Mouse (Mus musculus): ENCODE measurements around the gene Wfdc21.

The Wfdc21 gene

DNA sequence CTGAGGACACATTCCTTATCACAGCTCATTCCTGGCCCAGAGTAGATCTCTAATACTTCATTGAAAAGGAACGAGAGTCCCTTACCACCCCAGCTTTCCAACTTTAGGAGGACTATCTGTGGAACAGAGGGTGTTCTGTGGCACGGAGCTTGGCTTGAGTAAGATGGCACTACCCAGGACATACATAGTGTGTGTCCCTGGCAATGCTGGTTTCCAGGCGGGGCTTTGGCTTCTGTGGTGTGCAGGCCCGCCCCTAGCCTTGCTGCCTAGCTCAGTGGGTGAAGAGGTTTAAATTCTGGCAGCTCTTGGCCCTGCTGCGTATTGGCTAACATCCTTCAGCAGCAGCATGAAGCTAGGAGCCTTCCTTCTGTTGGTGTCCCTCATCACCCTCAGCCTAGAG is at the start of gene Wfdc21:
Wfdc21 (plus strand) TSS at position 260 of the 400 bp plus-strand sequence.
- DNase-seq = no peak

DNA sequence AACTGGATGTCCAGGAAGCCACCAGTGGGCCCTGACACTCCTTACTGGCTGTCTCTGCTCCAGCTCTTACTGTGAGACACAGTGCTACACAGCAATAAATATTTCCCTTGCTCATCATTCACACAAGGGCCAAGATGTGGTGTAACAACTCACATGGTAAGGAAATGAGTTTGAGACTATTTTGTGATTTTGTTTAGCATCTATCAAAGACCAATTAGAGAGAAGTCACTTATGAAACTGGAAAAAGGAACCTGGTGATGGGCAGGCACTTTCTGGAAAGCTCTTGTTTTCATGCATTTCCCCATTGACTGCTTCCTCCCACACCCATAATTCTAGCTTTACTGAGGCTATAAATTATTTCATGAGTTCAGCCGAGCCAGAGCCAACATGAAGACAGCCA is 43.0 kb upstream of the Wfdc21 start, which contains the start of gene Wfdc17:
Wfdc17 (plus strand) TSS at position 287 of the 400 bp plus-strand sequence.
- no peak for DNase-seq

DNA sequence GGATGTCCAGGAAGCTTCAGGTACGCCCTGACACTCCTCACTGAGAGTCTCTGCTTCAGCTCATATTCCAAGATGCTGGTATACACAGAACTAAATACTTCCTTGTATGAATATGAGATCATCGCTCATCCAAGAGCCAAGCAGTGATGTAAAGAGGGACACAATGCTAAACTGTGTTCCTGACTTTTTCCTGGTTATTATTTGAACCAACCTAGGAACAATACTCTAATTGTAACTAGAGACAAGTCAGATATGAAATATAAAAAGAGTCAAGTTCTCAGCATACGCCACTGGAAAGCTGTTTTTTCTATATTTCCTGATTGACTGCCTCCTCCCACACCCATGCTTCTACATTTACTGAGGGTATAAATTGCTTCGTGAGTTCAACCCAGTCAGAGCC is 38.0 kb upstream of the Wfdc21 start, which contains the start of gene Wfdc18:
Wfdc18 (plus strand) TSS at position 301 of the 400 bp plus-strand sequence.
- no peak for DNase-seq

DNA sequence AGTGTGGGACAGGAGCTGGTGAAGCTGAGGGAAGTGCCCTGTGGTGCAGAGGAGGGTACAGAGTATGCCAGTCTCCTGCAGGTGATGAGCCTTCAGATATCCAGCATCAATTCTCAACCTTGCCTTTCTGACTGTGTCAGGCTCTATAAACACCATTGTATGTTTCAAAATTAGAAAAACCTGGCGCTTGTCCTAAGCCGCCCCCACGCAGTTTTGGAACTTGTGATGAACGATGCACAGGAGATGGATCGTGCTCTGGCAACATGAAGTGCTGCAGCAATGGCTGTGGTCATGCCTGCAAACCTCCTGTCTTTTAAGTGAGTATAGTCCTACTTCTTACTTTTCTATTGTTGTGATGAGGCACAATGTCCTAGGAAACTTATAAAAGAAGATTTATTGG is 37.1 kb upstream of the Wfdc21 start:
- DNase-seq = no peak

DNA sequence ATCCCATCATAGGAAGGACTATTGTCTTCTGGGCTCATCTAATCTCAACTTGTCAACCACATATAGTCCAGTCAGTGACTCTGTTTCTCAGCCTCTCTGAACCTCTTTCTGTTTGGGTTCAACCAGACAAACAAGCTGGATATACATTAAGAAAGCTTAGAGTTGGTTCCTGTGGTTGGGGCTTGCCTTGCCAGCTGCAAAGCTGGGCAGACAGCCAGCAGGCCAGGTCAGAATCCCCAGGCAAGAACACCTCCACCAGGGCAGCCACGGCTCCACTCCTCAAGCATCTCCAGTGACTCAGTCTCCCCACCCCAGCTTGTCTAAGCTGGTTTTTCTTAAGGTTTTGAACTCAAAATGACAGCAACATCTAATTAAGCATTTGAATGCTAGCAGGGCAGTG is 34.1 kb upstream of the Wfdc21 start:
- DNase-seq = no peak

DNA sequence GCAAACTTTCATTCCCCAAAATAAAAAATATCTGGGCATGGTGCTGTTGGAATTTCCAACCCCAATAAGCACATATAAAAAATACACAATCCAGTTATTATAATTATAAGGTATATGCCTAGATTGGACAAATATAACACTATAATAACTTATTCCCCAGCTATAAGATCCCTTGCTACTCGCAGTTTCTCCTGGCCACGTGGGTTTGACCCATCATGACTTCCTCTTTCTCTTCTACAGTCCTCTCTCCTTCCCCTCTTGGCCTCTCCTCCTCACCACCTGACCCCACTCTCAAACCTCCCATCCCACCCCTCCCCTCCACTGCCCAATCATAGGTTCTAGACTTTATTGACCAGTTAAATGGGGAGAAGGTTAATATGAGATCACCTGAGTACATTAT is 32.8 kb upstream of the Wfdc21 start:
- no peak for DNase-seq

DNA sequence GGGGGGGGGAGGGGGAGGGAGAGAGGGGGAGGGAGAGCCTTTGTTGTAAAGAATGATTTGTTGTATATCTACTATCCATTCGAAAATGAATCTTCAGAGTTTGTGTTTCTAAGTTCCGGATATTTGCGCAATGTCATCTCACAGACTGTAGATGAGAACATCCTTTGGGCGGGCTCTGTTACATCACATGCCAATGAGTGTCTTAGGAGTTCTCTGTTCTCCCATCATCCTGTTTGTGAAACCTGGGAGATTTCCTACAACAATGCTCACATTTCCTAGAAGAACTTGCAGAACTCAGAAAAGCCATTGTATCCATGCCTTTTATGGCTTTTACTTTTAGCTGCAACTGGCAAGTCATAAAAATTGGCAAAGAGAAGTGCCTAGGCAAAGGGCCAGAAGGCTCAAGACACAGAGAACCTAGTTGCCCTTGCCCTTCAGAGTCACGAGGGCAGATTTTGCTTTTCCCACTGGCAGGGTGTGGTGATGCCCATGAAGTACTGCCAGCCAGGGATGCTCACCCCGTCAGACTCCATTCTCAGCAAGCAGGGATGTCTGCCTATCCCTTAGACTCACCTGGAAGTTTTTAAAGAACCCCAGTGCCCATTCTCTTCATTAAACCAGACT is 29.6 kb upstream of the Wfdc21 start:
- DNase-seq = no peak

DNA sequence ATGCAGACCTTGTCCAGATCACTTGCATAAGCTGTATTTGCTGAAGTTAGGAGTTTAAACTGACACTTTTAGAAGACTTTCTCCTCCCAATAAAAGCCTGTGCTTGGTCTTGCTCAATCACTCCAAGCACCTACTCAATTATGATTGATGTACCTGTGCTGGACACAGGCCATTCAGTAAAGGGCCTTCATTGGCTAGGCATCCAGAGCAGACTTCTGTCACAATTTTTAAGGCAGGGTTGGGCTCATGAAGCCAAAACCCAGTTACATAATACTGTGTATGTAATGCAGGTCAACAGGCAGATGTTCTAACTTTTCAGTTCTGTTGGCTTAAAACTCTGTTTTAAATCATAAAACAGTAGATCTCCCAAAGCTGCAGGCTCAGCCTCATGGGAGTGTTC is 26.0 kb upstream of the Wfdc21 start:
- DNase-seq = no peak

DNA sequence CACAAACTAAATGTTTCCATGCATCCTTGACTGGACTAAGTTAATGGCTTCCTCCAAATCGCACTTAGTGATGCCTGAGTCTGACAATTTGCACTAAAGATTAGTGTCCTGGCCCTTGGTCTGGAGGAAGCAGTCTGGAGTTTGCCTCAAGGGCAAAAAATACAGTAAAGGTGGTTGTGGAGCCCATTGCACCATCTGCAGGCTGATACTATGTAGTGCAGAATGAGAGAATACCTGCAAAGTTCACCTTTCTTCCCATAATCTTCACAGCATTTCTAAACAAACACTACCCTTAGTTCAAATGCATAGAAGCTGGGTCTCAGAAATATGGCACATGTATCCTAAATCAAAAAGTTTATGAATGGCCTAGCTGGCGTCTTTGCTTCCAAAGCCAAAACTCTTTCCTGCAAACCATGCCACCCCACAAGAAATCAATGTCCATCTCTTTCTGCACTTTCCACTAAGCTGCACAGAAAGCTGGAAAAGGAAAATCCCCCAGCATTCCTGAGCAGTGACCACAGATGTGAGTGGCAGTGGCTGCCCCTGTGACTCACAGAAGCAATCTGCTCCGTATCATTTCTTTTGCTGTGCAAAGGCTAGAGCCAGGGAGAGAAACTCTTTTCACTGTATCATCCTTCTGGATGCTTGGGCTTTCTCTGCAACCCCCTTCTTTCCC is 17.8 kb upstream of the Wfdc21 start:
- no peak for DNase-seq

DNA sequence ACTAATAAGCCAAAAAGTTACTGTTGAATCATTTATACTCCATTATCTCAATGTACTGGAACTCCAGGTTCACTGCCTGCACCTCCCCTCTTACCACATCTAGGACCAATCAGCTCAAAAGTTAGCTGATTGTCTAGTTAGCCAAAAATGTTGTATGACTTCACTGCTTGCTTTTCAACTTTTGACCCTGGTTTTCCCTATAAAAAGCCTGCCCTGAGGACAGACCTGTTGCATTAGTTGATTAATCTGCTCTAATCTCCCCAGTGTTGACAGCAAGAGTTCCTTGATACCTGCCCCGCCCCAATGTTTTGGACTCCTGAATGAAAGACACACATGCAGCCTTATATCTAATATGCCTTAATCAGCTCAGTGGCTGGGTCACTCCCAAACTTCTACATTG is 15.6 kb upstream of the Wfdc21 start:
- DNase-seq = no peak

DNA sequence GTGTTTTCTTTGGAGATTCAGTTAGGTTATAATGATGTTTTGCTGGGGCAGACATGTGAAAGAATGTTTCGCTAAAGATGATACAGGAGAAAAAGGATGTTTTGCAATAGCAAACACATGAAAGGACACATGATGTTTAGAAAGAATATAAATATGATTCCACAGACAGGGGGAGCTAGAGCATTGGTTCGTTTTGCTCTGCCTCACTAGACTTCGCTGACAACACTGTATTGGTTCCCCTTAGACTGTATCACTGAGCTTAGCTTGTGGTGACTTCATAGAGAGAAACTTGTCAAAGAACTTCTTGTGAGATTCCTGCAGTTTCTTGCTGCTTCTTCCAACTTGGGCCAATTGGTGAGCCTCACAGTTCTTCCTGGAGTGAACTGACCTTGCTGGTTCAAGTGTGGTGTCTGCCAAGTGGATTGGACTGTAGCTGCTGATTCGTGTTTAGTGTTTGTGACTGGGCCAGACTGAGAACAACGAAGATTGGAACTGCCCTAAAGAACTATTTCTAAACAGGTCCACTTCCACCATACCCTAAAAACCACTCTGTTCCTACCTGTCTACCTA is 13.6 kb upstream of the Wfdc21 start:
- no peak for DNase-seq

DNA sequence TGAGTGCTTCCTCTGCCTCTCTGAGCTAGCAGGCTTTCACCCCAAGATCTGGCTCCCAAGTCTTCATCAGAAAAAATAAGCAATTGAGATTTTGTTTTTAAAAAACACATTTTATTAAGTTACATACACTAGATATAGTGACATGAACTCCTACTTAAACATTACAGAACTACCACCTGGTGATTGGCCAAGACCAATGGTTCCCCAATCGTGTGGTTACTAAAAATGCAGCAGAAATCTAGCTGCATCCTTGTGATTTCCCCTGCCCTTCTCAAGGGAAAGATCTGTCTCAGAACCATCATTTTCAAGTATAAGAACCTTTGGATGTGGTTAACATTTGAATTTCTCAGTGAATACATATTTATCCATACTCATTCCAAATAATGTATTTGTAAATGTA is 12.5 kb upstream of the Wfdc21 start:
- no peak for DNase-seq

DNA sequence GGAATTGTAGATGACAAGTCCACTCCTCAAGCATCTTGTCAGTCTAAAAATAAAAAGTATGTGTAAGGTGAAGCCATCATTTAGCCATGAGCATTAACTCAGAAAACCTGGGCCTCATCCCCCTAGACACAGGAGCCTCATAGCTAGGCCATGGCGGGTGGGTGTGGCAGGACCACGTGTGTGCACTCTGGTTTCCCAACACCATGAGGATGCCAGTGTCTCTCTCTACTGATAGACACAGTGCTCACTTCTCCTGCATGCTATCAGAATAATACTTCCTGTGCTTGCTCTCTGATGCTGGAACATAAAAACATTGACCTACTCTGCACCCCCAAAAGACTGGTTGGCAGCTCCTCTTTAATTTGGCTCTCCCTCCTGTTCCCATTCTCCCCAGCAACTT is 10.9 kb upstream of the Wfdc21 start:
- DNase-seq = no peak

DNA sequence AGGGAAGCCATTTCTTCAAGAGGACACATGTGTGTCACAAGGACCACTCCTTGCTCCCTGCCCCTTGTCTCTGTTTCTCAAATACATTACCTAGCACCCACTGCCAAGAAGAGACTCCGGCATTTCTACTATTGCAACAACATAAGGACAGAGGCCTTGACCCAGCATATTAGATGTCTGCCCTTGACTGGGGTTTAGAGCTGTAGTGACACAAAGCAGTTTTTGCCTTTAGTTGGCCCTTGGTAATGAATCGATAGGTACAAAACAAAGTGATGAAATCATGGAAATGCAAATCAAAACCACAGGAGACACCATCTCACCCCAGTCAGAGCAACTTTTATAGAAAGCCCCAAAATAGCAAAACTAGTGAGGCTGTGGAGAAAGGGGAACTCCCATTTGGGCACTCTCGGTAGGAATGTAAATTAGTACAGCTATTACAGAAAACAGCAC is 9.6 kb upstream of the Wfdc21 start:
- no peak for DNase-seq

DNA sequence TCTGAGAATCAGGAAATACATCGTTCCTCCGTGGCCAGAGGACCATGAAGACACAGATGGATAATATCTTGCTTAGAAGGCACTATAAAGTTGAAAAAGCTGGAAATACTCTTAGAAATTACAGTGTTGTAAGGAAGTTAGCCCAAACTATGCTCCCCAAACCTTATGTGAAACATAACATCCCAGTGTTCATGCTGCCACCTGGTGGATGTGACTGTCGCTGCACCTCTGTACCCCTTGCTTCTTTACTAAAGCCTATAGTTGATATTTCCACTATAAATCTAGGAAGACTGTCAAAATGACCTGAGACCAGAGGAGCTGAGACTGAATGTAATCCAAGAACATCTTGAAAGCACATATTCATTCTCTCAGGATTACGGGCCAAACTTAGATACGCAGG is 7.5 kb upstream of the Wfdc21 start:
- peak; percentile 61 for DNase-seq

DNA sequence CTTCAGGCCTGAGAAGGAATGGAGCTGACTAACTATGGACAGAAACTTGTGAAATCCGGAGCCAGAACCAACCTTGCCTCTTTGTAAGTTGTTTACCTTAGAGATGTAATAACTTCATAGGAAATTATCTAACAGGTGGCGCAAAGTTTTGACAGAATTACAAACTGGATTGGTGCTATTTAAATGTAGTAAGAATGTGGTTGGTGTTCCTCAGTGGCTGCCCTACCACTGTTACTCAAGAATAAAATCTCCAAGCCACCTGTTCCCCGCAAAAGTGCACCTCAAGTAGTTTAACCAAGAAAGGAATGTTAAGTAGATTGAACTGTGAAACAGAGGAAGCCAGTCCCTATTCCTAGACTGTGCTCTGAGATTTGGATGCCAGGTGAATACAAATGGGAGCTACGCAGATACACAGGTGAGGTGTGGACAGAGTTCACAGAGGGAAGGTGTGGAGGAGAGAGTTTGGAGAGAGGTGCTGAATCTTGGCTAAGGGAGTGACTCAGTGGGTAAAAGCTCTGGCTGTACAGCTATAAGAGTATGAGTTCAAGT is 6.2 kb upstream of the Wfdc21 start:
- DNase-seq = no peak

DNA sequence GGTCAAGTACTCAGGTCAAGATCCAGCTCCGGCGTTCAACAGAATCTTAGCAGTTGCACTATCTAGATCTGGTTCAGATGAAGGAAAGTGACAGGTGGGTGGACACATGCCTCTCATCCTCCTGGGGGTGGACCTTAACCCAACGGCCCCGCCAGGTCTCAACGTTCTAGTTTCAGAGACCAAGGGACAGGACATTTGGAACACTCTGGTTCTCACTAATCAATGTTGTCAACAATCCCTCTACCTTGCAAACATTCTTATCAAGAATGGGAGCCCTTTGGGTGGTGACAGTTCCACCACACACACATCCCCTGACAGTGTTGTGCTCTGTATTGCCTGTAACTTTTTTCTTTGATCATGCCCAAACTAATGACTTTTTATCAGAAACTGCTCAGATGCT is 4.9 kb upstream of the Wfdc21 start:
- no peak for DNase-seq

DNA sequence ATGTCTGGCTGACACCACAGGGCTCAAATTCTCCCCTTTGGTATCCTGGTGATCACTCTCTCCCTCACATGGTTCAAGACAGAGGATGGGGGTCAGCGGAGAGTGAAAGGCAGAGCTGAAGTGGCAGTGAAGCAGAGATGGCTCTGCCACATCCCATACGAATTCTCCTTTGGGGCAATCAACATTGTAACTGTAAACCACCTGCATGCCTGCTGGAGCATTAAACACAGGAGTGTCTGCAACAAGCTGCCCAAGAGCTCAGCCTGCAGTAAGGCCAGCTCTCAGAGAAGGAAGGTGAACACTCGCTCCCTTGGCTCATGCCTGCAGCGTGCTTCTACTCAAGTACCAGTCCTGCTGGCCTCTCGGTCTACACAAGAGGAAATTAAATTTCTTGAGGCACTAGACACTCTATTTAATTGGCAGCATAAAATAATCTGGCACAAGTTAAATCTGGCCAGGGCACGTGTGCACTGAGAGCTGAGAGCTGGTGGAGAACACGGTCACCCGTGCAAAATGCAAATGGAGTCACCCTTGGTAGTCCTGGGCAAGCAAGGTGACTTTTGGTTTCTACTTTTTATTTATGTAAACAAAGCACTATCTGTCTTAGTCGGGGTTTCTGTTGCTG is 3.9 kb upstream of the Wfdc21 start:
- DNase-seq = no peak

DNA sequence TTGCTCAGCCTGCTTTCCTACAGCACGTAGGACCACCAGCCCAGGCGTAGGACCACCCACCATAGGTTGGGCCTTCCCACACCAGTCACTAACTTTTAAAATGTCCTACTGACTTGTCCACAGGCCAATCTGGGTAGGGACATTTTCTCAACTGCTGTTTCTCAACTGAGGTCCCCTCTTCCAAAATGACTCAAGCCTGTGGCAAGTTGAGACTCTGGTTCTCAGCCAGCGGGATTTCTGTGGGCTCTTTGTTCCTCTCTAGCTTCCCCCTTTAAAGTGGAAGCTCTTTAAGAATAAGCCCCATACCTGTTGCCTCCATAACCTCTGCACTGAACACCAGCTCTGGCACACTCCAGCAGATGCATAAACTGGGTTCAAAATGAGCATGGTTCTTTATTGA is 3.2 kb upstream of the Wfdc21 start:
- DNase-seq = no peak

DNA sequence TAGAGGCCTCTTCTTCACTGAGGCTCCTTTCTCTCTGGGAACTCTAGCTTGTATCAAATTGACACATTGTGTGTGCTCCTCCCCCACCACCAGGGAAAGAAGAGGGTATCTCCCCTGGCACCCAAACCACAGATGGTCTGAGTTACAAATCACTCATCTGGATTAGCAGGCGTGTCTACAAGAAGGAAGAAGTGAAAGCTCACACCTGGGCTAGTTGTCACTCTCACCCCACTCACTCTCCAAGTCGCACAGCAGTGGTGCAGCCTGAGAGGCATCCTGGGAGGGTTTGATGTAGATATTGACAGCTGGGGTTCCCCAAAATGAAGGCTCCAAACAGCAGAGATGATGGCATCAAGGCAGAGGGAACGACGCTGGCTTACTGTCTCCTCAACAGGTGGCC is 588 bp upstream of the Wfdc21 start:
- DNase-seq = no peak

DNA sequence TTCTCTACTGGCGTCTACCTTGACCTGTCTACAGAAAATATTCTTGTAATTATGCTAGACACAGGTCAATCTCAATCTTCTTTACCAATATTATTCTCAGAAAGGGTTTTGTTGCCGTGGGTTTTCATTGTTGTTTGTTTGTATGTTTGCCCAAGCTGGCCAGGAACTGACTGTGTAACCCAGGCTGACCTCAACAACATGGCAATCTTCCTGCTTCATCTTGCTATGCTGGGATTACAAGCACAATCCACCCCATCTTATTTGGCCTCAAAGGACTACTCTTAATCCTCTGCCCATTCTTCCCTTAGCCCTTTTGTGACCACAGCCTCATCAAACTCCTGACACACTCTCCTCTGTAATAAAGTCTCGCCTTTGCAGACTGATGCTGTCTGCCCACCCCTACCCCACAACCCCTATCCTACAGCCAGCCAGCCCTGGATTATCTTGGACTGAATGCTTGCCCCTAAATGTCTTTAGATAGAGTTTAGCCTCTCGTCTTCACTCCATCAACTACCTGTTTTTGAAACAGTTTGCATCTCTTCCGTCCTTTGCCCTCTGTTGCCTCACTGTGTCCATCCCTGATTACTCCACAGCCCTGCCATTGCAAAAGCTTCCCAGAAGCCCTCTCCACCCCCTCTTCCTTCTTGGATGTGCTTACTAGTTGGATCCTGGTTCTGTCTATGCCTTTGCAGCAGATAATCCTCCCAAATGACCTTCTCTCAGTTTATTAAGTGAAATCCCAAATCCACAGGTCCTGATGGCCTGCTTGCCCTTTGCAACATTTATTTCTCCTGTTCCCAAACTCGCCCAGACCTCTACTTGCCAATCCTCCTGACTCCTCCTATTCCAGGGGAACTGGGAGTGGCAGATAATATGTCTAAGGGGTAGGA is 881 bp downstream of the Wfdc21 start:
- DNase-seq = no peak

DNA sequence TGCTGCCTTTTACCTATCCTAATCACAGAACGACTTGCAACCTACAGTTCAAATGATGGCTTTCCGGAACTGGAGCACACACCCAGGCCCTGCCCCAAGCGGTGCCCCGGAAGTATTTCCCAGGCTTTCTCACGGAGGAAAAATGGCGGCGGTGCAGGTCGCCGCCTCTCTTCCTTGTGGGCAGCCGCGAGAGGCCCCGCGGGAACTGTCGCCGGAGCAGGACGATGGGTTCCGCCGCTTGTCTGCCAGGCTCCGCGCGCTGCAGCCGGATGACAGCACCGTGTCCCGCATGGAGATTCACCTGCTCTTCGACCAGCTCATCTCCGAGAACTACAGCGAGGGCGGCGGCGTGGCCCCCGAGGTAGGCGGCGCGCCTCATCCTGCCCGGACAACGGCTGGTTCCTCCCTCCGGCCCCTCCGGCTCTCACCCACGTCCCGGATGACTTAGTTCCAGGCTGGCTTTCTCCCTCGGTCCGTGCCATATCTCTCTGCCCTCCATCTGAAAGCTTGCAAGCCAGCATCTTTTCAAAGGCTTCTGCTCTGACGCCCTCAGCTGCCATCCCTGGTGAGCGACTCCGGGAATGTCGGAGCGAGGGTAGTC is 6.9 kb downstream of the Wfdc21 start, which contains the start of gene Heatr6:
Heatr6 (plus strand) TSS at position 116 of the 601 bp plus-strand sequence.
- DNase-seq = peak; percentile 92
